Mouse (Mus musculus) cortical plate, adult 2 months (tissue): Measurements from ENCODE around the gene Cyp4a31.
"Not testable (repeated sequence)": the region's sequence is repeated elsewhere in the genome, so short reads cannot be mapped to it uniquely, and the experiment has no call there.

Source experiments
- CTCF ChIP-seq: fragments of 200-500 bp; IDR thresholded peaks from 2 replicates; pipeline ENCODE4 v1.5.1; 2011; ENCODE audit warnings: mild to moderate bottlenecking, control low read depth, low read length; ENCODE audit not compliant: insufficient read depth; ENCODE audit errors: extremely low read depth
- POLR2A ChIP-seq: fragments of 200-500 bp; IDR thresholded peaks from 2 replicates; pipeline ENCODE4 v1.6.1; 2011; ENCODE audit warnings: mild to moderate bottlenecking, low read length, control low read depth; ENCODE audit not compliant: insufficient read depth; ENCODE audit errors: extremely low read depth

DNA sequence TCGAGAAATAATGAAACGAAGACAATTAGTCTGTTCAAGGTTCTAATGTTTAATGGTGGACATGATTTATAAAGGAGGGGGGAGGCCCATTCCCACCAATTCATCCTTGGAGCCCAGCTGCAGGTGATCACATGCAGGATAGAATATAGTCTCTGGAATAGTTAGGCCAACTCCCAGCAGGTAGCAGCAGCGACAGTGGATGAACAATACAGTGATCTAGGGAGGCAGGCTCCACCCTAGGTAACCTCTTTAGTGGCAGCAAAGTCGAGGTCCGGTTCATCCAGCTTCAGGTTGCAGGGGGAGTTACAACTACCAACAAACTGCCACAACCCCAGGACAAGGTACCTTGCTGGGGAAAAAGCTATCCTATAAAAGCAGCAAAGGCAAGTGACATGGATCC is 2.2 kb upstream of the Cyp4a31 start:
- not testable (repeated sequence) for TF ChIP-seq CTCF, POLR2A
